Mouse (Mus musculus): ENCODE measurements around the gene Disc1. TPM values are rescaled to one million over a fixed set of nuclear protein-coding genes. Genes with fewer than 3 reads are reported as not detected.

The Disc1 gene
- polyA plus RNA-seq, 1 experiment from 2014 or later = 3.8 TPM

DNA sequence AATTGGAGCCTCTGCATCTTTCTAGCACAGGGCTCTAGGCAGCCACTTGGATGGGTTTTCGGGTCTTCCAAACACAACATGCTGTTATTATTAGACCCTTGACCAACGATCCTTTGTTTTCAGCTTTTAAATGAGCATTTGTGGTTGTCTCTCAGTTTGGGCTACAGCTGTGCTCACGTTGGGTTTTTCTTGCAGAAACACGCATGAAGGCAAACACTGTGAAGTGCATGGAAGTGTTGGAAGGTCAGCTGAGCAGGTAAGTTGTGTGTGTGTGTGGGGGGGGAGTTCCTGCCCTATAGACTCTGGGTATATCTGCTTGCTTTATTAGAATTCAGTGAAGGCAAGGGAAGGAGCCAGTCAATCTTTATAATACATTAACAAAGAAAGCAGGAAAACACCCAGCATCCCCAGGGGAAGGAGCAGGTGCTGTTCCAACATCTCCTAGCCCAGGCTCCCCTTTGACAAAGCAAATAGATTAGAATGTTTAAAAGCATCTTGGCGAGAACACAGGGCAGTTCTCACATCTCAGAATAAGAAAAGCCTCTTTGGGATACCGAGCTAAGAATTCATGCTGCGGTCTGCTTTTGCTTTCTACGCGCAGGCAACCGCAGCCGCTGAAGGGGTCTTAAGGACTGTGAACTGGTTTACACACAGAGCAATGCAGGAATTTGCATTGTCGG, 164.0 kb downstream of the Disc1 start:
- 48% methylated on average over 12 of the region's 12 CpGs for WGBS
- no peak for TF ChIP-seq CTCF (IDR thresholded peaks at IDR 0.05; ENCODE audit: low read depth)
- Histone ChIP-seq H3K9me3 (ENCODE audit: low read depth, low read length) (no peaks in the 10 kb centered on the region), H3K27ac (ENCODE audit: low read depth) (no peak overlapping the region), H3K36me3 (ENCODE audit: insufficient read depth) (no peaks in the 10 kb centered on the region), H3K9ac (no peak overlapping the region), H3K4me2 (no peak overlapping the region), H3K4me3 (ENCODE audit: low read depth, low read length) (no peak overlapping the region), H3K4me1 (ENCODE audit: insufficient read depth) (peaks cover 2% of the 10 kb centered on the region; the same call in 1 of the 2 replicates), H3K27me3 (ENCODE audit: insufficient read depth, low read length) (no peaks in the 10 kb centered on the region)
- DNase-seq (no peak), ATAC-seq (ENCODE audit: insufficient read depth) (no peak)

DNA sequence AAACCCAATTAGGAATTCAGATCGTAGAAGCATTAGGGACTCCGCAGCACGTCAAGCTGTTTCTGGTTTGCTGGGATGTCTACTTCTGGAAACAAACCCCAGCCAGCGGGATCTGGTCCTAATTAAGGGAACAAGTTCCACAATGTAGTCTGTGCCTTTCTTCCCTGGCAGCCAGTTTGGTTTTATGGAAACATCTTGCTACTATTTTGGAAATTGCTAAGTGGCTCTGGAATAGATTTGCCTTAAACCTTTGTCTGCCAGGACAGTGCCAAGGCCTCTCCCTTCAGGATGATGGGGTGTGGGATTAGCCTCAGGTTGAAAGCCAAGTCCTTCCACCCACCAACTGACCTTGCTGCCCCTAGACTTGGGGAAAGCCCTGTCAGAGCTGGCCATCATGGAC, 164.7 kb downstream of the Disc1 start:
- Histone ChIP-seq H3K4me1 (ENCODE audit: insufficient read depth) (peaks cover 8% of the 10 kb centered on the region), H3K9ac (no peak overlapping the region), H3K27me3 (ENCODE audit: insufficient read depth, low read length) (no peaks in the 10 kb centered on the region), H3K4me3 (ENCODE audit: low read depth, low read length) (no peak overlapping the region), H3K36me3 (ENCODE audit: insufficient read depth) (no peaks in the 10 kb centered on the region), H3K9me3 (ENCODE audit: low read depth, low read length) (no peaks in the 10 kb centered on the region), H3K27ac (ENCODE audit: low read depth) (no peak overlapping the region), H3K4me2 (no peak overlapping the region)
- TF ChIP-seq CTCF (IDR thresholded peaks at IDR 0.05; ENCODE audit: low read depth) = no peak
- WGBS = 59% methylated on average over 4 of the region's 4 CpGs
- DNase-seq (no peak), ATAC-seq (ENCODE audit: insufficient read depth) (no peak)

GRCm38 (mm10) chr8:125220608-125221007, 166.6 kb downstream of the Disc1 start:
- Histone ChIP-seq H3K27ac (ENCODE audit: low read depth) (no peak overlapping the region), H3K9me3 (ENCODE audit: low read depth, low read length) (no peaks in the 10 kb centered on the region), H3K4me1 (ENCODE audit: insufficient read depth) (peaks cover 20% of the 10 kb centered on the region), H3K36me3 (ENCODE audit: insufficient read depth) (no peaks in the 10 kb centered on the region), H3K27me3 (ENCODE audit: insufficient read depth, low read length) (no peaks in the 10 kb centered on the region), H3K4me3 (ENCODE audit: low read depth, low read length) (no peak overlapping the region), H3K4me2 (no peak overlapping the region), H3K9ac (no peak overlapping the region)
- DNase-seq = no peak
- WGBS = 50% methylated on average over 5 of the region's 5 CpGs
- ATAC-seq (ENCODE audit: insufficient read depth) = no peak
- TF ChIP-seq CTCF (IDR thresholded peaks at IDR 0.05; ENCODE audit: low read depth) = no peak

DNA sequence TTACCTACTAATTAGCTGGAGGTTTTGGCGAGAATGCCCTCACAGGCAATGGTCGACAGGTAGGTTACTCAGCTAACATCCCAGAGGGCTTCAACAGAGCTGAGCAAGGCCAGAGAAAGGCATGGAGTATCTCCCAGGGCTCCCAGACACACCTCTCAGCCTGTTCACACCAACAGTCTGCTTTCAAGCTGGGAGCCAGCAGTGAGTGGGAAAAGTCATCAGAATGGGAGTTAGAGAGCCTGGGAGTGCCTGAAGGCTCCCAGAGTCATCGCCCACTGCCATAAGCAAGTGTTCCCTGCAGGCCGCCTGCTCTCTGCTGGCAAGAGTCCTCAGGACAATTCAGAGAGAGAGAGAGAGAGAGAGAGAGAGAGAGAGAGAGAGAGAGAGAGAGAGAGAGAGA, 167.1 kb downstream of the Disc1 start:
- no peak overlapping the region for H3K27ac ChIP-seq (ENCODE audit: low read depth)
- 61% methylated on average over 4 of the region's 4 CpGs for WGBS

GRCm38 (mm10) chr8:125223031-125223753, 169.2 kb downstream of the Disc1 start:
- DNase-seq = peak; percentile 44
- H3K4me1 ChIP-seq (ENCODE audit: insufficient read depth) = peaks cover 33% of the 10 kb centered on the region
- H3K9ac ChIP-seq = no peak overlapping the region
- no peak overlapping the region for H3K27ac ChIP-seq (ENCODE audit: low read depth)
- no peak overlapping the region for H3K4me2 ChIP-seq
- no peak for TF ChIP-seq CTCF (IDR thresholded peaks at IDR 0.05; ENCODE audit: low read depth)
- no peaks in the 10 kb centered on the region for H3K27me3 ChIP-seq (ENCODE audit: insufficient read depth, low read length)
- H3K4me3 ChIP-seq (ENCODE audit: low read depth, low read length) = no peak overlapping the region
- ATAC-seq (ENCODE audit: insufficient read depth) = peak; percentile 41; the same call in 1 of the 2 replicates
- no peaks in the 10 kb centered on the region for H3K9me3 ChIP-seq (ENCODE audit: low read depth, low read length)
- 39% methylated on average over 10 of the region's 10 CpGs for WGBS
- H3K36me3 ChIP-seq (ENCODE audit: insufficient read depth) = no peaks in the 10 kb centered on the region

More for the DNA sequence above, 167.1 kb downstream of the Disc1 start:
- DNase-seq = no peak
- no peak overlapping the region for H3K4me3 ChIP-seq (ENCODE audit: low read depth, low read length)
- no peak overlapping the region for H3K4me2 ChIP-seq
- H3K27me3 ChIP-seq (ENCODE audit: insufficient read depth, low read length) = no peaks in the 10 kb centered on the region
- TF ChIP-seq CTCF (IDR thresholded peaks at IDR 0.05; ENCODE audit: low read depth) = no peak
- H3K4me1 ChIP-seq (ENCODE audit: insufficient read depth) = peaks cover 20% of the 10 kb centered on the region
- ATAC-seq (ENCODE audit: insufficient read depth) = no peak
- no peaks in the 10 kb centered on the region for H3K36me3 ChIP-seq (ENCODE audit: insufficient read depth)
- no peaks in the 10 kb centered on the region for H3K9me3 ChIP-seq (ENCODE audit: low read depth, low read length)
- H3K9ac ChIP-seq = no peak overlapping the region

DNA sequence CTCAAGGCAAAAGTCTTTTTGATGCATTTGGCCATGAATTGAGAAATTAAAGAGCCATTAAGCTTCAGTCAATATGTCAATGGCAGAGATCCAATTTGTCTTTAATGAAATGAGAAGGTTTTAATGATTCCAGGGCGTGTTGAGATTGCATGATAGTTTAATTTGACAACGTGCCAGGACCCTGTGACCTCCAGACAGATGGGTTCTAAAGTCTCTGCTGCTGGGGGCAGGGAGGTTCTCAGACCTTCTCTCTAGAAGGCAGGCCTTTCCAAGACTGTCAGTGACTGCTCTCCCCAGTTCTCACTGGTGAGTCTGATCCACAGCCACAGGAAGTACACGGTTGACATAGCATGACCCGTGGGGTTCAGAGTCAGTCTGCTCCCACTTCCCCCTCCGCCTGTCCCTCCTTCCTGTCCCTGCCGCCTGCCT, 170.3 kb downstream of the Disc1 start:
- no peak overlapping the region for H3K4me3 ChIP-seq (ENCODE audit: low read depth, low read length)
- peak; percentile 50 for DNase-seq
- no peaks in the 10 kb centered on the region for H3K9me3 ChIP-seq (ENCODE audit: low read depth, low read length)
- H3K27ac ChIP-seq (ENCODE audit: low read depth) = no peak overlapping the region
- WGBS = 40% methylated on average over 6 of the region's 6 CpGs
- ATAC-seq (ENCODE audit: insufficient read depth) = 0 out of 2 replicates have a peak, but pooled peaks have one; percentile 12
- H3K36me3 ChIP-seq (ENCODE audit: insufficient read depth) = no peaks in the 10 kb centered on the region
- peaks cover 33% of the 10 kb centered on the region for H3K4me1 ChIP-seq (ENCODE audit: insufficient read depth)
- TF ChIP-seq CTCF (IDR thresholded peaks at IDR 0.05; ENCODE audit: low read depth) = no peak
- H3K27me3 ChIP-seq (ENCODE audit: insufficient read depth, low read length) = no peaks in the 10 kb centered on the region
- H3K4me2 ChIP-seq = no peak overlapping the region
- H3K9ac ChIP-seq = no peak overlapping the region

DNA sequence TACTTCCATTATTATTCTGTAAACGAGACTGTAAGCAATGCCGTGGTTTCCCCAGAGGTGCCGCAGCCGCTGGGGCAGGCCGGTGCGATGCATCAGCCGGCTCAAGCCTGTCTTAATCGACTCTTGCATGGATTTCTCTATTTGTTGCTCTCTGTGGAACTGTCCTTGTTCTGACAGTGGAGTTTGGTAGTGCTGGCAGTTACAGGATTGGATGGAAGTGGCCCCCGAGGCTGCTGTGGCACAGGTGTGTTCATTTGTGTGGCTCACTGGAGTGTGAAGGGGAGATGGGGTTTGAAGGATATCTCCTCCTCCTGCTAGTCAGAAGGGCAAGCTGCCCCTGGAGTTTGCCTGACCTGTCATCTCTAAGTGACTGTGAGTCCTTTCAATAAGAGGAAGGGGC, 171.3 kb downstream of the Disc1 start:
- no peaks in the 10 kb centered on the region for H3K27me3 ChIP-seq (ENCODE audit: insufficient read depth, low read length)
- no peaks in the 10 kb centered on the region for H3K9me3 ChIP-seq (ENCODE audit: low read depth, low read length)
- WGBS = 83% methylated on average over 9 of the region's 9 CpGs
- TF ChIP-seq CTCF (IDR thresholded peaks at IDR 0.05; ENCODE audit: low read depth) = no peak
- no peaks in the 10 kb centered on the region for H3K36me3 ChIP-seq (ENCODE audit: insufficient read depth)
- H3K4me1 ChIP-seq (ENCODE audit: insufficient read depth) = peaks cover 33% of the 10 kb centered on the region
- ATAC-seq (ENCODE audit: insufficient read depth) = no peak
- no peak overlapping the region for H3K4me2 ChIP-seq
- no peak overlapping the region for H3K9ac ChIP-seq
- no peak overlapping the region for H3K4me3 ChIP-seq (ENCODE audit: low read depth, low read length)
- H3K27ac ChIP-seq (ENCODE audit: low read depth) = no peak overlapping the region
- no peak for DNase-seq
